Mouse (Mus musculus) layer of hippocampus, adult 2 months (tissue): ENCODE measurements around the gene Atrnl1. TPM values are rescaled to one million over a fixed set of nuclear protein-coding genes. Genes with fewer than 3 reads are reported as not detected.

Source experiments
- DNase-seq, 2 experiments: peaks; one replicate each; pipeline ENCODE4 v3.0.0; 2022; ENCODE audit warnings: low spot score in 2 of 2
- H3K27ac ChIP-seq: fragments of 200-600 bp; 2 replicates; pipeline ENCODE4 v1.8.1; 2022
- H3K4me3 ChIP-seq: fragments of 200-600 bp; 2 replicates; pipeline ENCODE4 v1.8.1; 2022; ENCODE audit warnings: mild to moderate bottlenecking
- CTCF ChIP-seq: fragments of 200-600 bp; conservative IDR thresholded peaks from 2 replicates; pipeline ENCODE4 v1.8.1; 2022; ENCODE audit warnings: antibody characterized with exemption, mild to moderate bottlenecking, moderate library complexity
- total RNA-seq, 2 experiments: library from RNA; stranded (reverse); gene quantifications; 2 replicates each; pipeline ENCODE4 v1.2.3; 2021

Gene Atrnl1
- total RNA-seq, 2 experiments from 2014 or later = 67.2 to 69.7 TPM

DNA sequence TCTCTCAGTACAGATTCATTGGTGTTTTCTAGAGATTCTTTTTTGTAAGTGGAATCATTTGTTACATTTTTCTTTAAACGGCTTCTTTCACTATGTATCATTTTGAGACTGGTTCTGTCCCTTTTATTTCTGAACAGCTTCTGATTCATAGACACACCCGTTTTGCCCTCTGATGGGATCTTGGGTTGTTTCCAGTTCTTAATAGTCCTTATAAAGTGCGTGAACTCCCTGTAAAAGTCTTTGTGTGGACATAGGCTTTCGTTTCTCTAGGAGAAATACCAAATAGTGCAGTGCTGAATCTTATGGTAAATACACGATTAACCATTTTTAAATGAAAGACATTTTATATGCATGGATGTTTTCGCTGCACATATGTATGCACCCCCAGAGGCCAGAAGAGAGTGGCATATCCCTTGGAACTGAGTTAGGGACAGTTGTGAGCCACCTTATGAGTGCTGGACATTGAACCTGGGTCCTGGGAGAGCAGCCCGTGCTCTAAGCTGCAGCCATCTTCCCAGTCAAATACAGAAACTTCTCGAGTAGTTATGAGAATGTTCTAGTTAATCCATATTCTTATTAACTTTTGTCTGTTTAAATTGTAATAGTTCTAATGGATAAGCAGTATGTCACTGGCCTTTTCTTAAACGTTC is 5.3 kb downstream of the Atrnl1 start:
- H3K27ac ChIP-seq = no peak overlapping the region
- DNase-seq = no peak
- no peak overlapping the region for H3K4me3 ChIP-seq
- no peak for TF ChIP-seq CTCF

DNA sequence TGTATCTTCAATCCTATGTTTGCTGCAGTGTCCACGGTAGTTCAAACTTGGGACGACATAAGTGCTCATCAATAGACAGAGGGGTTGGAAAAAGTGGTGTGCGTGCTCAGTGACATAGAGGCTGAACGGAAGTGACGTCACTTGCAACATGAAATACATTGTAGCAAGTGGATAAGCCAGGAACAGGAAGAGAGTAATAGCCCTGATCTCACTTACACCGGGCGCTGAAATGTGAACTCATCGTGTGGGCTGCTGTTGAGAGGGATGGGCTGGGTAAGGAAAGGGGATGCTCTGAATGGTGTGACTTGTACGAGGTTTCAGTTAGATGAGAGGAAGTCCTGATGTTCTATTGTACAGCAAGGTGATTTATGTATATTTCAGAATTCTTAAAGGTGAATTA is 8.3 kb downstream of the Atrnl1 start:
- no peak for DNase-seq

DNA sequence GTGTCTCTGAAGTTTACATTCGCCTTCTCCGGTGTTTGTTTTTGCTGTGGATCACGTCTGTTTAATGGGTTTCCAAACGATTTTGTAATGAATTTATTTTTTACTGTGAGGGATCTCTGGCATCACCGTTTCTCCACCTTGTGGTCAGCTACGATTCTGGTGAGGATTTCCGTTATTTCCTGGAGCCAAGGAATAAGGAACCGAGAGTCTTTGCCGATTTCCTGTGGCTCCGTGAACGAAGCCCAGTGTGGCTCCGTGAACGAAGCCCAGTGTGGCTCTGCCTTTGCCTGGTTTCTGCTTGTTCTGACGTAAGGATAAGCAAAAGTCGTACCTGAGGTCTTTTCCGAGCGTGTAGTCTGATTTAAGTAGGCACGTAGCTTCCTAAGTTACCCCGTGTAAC is 11.0 kb downstream of the Atrnl1 start:
- TF ChIP-seq CTCF = 0 out of 2 replicates have a peak, but pooled peaks have one; percentile 11
- no peak for DNase-seq
- Histone ChIP-seq H3K27ac (no peak overlapping the region), H3K4me3 (no peak overlapping the region)

More for the DNA sequence above, 8.3 kb downstream of the Atrnl1 start:
- TF ChIP-seq CTCF = no peak
- no peak overlapping the region for H3K27ac ChIP-seq
- H3K4me3 ChIP-seq = no peak overlapping the region

- DNase-seq = peak; percentile 44 to 49
- H3K4me3 ChIP-seq = no peak overlapping the region; the same call in 1 of the 2 replicates
These were observed 14.9 kb downstream of the Atrnl1 start for GRCm38 (mm10) chr19:57625738-57626137.

DNA sequence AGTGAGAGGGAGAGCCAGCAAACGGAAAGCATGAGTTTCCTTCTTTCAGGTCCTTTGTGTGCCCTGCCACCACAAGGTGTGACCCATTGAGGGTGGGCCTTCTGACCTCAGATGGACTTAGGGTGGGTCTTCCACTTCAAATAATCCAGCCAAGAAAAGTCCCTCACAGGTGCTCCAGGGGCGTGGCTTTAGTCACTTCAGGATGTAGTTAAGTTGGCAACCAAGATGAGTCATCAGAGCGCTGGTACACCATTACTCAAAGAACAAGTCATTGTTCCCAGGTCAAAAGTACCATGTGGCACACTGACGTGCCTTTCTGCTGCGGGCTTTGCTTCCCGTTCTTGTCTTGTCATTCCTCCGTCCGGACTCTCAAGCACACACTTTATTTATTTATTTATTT is 16.4 kb downstream of the Atrnl1 start:
- DNase-seq = no peak
- H3K4me3 ChIP-seq = no peak overlapping the region
- H3K27ac ChIP-seq = no peak overlapping the region
- no peak for TF ChIP-seq CTCF

More at GRCm38 (mm10) chr19:57625738-57626137, 14.9 kb downstream of the Atrnl1 start:
- peak overlapping the region; percentile 40; the same call in 1 of the 2 replicates for H3K27ac ChIP-seq
- TF ChIP-seq CTCF = no peak

GRCm38 (mm10) chr19:57642536-57642935 is 31.7 kb downstream of the Atrnl1 start:
- no peak for DNase-seq
- Histone ChIP-seq H3K27ac (no peak overlapping the region), H3K4me3 (no peak overlapping the region)
- no peak for TF ChIP-seq CTCF

DNA sequence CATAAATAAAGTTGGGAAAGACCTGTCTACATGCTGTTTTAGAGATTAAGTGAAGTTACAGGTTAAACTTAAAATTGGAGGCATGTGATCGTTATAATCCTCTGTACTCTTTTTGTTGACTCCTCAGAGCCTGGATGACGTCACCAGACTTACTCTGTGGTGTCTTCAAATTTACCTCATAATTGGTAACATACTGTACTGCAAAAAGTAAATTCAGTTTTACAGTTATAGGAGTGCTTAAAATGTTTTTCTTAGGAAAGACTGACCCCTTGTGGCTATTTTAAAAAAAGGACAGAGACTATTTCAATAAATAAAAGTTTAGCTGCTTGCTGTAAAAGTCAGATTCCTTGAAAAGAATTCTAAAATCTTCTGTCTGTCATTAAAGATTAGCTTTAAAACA is 32.1 kb downstream of the Atrnl1 start:
- no peak overlapping the region for H3K27ac ChIP-seq
- DNase-seq = no peak
- TF ChIP-seq CTCF = peak; percentile 87

DNA sequence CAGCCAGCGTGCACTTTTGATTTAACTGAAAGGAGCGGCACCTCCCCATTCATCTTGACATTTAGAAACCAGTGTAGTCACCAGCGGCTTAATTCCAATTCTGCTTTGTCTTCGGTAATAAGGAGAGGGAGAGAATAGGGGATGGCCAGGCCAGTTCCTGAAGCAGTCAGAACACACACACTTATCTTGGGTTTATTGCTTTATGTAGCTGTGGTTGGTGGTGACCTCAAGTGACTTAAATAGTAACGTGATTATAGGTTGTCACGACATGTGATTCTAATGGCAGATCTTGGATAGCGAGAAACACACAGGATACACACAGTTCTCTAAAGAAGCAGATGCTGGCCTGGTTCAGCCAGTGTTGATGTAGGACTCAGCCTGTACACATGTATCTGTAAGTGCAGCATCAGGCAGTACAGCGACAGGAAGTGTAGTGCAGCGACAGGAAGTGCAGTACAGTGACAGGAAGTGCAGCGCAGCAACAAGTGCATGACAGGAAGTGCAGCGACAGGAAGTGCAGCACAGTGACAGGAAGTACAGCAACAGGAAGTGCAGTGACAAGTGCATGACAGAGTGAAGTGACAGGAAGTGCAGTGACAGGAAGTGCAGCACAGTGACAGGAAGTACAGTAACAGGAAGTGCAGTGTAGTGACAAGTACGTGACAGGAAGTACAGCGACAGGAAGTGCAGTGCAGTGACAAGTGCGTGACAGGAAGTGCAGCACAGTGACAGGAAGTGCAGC is 37.5 kb downstream of the Atrnl1 start:
- no peak for TF ChIP-seq CTCF
- no peak overlapping the region for H3K27ac ChIP-seq
- DNase-seq = no peak
- no peak overlapping the region for H3K4me3 ChIP-seq

More for the DNA sequence above, 32.1 kb downstream of the Atrnl1 start:
- no peak overlapping the region for H3K4me3 ChIP-seq

GRCm38 (mm10) chr19:57648944-57649271 is 38.1 kb downstream of the Atrnl1 start:
- no peak for TF ChIP-seq CTCF
- Histone ChIP-seq H3K4me3 (no peak overlapping the region), H3K27ac (no peak overlapping the region)
- no peak for DNase-seq

DNA sequence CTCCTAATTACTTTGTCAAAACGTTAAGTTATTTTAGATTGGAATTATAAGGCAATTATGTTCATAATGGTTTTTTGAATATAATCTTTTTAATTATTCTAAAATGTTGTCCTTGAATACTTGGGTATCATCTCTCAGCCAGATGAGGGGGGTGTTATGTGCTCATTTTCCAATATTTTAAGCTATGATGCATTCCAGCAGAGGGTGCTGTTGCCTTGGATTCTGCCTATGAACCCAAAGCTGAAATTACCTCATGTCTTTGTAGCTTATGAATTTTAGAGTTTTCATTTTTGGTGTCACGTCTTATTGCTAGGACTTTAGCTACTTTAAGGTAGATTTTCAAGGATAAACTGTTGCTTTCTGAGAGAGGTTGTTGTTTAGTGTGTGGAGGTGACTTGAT is 44.2 kb downstream of the Atrnl1 start:
- Histone ChIP-seq H3K4me3 (no peak overlapping the region), H3K27ac (no peak overlapping the region)
- peak; percentile 75 to 82 for DNase-seq
- TF ChIP-seq CTCF = peak; percentile 92

DNA sequence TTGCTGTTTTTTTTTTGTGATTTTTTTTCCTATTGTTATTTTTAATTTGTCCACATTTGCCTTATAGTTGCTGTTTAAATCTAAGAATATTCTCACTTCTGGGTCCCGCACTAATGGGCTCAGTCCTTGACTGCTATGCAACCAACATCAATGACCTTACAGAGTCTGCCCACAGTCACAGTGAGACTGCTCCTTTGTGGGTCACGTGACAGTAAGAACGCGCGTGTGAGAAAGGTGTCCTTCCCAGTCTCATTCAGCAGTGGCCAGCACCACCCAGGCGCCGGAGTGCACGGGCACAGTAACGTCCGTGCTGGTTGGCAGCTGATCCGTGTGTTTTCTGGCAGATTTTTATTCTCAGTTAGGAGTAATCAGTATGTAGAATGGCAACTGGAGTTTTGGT is 44.7 kb downstream of the Atrnl1 start:
- Histone ChIP-seq H3K27ac (no peak overlapping the region), H3K4me3 (no peak overlapping the region)
- DNase-seq = no peak
- no peak for TF ChIP-seq CTCF

GRCm38 (mm10) chr19:57657426-57658087 is 46.7 kb downstream of the Atrnl1 start:
- Histone ChIP-seq H3K27ac (no peak overlapping the region), H3K4me3 (no peak overlapping the region)
- no peak for TF ChIP-seq CTCF
- DNase-seq = no peak
